Mouse (Mus musculus) spleen, postnatal 36 days (tissue): Measurements from ENCODE around the gene Mrpl51.
A peak's percentile ranks its signal among the peaks of the same experiment; 100 is the strongest.
"Not testable (repeated sequence)": the region's sequence is repeated elsewhere in the genome, so short reads cannot be mapped to it uniquely, and the experiment has no call there.

ENCODE experiments used
- DNase-seq, 2 experiments: peaks; one replicate each; pipeline ENCODE4 v3.0.0; 2022; ENCODE audit warnings: low spot score in 2 of 2, mixed read lengths in 1 of 2

The Mrpl51 gene

DNA sequence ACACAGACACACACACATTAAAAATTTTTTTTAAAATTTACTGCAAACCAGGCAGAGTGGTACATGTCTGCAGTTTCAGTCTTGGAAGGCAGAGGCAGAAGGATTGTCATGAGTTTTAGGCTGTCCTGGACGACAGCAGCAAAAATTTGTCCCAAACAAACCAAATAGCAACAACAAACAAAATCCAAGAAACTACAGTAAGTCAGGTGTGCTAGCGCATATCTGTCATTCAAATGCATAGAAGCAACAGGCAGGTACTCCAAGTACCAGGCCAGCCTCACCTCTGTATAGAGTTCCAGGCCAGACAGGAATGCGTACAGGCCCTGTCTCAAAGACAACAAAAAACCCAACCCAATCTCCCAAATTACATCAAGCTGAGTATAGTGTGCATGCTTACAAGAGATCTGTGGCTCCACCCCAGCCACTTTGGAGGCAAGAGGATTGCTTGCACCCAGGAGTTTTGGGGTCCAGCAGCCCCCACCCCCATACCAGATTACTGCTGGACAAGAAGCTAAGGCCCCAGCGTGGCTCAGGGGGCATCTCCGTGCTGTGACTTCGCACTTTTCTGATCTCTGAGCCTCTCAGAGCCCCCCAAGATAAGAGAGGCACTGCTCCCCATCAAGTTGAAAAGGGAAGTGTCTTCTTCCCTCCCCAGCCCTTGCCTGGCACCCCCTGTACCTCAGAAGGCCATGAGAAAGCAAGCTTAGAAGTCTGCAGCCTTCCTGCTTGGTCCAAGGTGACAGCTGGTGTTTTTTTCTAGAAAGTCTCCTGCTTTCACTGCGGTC is 31.6 kb upstream of the Mrpl51 start:
- DNase-seq, result no peak

DNA sequence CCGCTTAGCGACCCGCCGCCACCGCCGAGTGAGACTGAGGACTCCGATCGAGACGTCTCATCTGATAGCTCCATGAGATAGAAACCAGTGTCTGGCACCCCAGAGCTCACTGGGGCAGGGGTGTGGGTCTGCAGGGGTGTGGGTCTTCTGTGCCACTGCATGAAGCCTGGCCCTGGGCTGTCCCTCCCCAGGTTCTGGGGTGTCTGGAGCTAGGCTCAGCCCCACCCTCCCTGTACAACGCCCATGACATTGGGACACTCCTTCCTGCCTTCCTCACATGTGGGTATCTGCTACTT is 31.1 kb upstream of the Mrpl51 start:
- DNase-seq, result no peak

DNA sequence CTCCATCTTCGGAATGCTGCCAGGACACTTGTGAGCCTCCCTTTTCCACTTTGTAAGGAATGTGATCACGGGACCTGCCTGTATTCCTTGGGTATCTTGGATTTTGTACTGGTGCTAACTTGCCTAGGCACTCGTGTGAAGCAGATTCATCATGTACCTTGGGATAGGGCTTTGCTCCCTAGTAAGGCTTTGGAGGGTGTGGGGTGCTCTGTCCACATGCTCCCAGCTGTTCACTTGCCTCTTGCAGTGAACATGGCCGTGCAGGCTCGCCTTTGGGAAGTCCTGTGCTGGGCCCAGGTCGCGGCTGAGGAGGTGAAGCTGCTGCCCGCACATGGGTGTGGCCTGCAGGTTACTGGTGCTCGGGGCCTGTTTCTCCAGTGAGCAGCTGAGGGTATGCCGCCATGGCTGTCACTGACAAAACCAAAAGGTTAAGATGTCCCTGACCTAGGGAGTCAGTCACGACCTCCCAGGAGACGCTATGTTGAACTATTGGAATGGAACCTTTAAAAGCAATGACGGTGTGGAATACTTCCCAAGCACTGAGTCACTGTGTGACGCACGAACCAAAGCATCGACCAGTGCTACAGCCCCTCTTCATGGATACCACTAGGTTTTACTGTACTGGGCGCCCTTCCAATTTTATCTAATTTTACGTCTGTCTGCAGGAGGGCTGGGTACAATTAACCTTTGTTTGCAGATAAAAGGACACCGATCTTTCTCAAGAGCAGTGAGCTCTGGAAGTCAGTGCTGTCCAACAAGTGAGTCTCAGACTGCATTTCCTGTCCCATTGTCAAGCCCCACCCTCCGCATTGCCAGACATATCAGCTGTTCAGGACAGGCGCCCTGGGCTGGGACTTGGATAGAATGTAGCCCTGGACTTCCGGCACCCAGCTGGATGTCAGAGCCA is 30.5 kb upstream of the Mrpl51 start:
- DNase-seq, result no peak

DNA sequence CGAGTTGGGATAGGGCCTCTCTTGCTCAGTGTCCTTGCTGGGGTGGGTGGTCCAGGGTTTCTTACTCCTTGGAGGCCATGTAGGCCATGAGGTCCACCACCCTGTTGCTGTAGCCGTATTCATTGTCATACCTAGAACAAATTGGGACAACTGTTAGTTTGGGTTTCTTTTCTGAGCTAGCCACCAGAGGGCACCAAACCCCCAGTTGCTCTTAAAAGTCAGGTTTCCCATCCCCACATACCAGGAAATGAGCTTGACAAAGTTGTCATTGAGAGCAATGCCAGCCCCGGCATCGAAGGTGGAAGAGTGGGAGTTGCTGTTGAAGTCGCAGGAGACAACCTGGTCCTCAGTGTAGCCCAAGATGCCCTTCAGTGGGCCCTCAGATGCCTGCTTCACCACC is 29.6 kb upstream of the Mrpl51 start:
- peak; percentile 67 to 73 for DNase-seq

DNA sequence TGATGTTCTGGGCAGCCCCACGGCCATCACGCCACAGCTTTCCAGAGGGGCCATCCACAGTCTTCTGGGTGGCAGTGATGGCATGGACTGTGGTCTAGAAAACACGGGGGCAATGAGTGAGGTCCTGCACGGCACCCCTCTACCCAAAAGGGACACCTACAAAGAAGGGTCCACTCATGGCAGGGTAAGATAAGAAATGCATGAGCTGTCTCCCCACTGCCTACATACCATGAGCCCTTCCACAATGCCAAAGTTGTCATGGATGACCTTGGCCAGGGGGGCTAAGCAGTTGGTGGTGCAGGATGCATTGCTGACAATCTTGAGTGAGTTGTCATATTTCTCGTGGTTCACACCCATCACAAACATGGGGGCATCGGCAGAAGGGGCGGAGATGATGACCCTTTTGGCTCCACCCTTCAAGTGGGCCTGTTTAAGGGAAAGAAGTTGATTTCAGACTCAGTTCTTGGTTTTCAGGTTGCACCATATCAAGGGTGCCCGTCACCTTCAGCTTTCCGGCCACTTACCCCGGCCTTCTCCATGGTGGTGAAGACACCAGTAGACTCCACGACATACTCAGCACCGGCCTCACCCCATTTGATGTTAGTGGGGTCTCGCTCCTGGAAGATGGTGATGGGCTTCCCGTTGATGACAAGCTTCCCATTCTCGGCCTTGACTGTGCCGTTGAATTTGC is 28.8 kb upstream of the Mrpl51 start:
- DNase-seq, result not testable (repeated sequence)

DNA sequence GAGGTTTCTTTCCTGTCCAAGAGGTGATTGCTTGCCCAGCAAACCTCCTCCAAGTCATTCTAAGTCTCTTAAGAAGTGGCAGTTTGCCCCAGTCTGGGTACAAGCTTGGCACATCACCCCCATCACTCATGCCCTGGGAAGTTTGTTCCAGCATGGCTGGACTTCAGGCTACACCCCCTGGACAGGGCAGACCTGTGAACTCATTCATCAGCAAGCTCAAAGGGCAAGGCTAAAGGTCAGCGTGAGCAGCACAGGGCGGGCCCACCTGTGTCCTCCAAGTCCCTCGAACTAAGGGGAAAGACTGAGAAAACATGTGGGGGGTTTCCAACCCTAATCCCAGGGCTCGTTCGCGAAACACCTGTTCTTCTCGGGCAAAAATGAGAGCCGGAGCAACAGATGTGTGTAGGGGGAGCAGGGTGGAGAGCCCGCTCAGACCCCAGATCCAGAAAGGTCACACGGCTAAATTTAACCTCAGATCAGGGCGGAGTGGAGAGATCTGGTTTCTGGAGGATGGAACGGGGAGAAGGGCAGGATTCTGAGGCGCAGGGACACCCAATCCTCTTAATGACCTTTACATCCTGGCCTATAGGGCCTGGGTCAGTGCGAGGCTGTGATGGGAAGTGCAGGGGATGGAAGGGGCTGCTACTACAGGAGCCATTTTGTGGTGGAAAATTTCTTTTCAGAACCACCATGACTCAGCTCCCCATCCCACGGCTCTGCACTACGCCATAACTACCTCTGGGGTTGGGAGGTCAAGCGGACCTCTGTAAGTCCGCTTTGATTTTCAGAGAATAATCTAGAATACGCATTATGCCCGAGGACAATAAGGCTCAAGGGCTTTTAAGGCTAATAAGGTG is 27.6 kb upstream of the Mrpl51 start:
- DNase-seq, result no peak

DNA sequence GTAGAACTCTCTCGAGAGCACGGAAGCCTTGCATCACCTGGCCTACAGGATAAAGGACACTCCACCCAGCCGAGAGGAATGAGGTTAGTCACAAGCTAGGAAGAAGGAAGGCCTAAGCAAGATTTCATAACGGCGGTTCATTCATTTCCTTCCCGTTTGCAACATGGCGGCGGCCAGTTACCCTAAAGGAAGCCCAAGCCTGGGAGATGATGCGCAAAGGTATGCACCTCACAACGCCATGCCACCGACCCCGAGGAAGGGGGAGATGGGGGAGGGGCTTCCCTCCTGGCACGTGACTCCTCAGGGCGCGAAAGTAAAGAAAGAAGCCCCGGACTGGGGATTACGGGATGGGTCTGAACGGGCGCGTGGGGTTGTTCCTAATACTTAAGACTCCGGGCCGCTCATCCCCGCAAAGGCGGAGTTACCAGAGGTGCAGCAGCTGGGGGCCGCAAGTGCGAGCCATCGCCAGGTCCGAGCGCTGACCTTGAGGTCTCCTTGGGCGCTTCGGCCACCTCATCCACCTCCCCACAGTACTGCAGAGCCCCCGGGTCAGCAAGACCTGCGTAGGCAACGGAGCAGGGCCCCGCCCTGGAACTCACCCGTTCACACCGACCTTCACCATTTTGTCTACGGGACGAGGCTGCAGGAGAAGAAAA is 26.8 kb upstream of the Mrpl51 start:
- peak; percentile 47 to 63 for DNase-seq

DNA sequence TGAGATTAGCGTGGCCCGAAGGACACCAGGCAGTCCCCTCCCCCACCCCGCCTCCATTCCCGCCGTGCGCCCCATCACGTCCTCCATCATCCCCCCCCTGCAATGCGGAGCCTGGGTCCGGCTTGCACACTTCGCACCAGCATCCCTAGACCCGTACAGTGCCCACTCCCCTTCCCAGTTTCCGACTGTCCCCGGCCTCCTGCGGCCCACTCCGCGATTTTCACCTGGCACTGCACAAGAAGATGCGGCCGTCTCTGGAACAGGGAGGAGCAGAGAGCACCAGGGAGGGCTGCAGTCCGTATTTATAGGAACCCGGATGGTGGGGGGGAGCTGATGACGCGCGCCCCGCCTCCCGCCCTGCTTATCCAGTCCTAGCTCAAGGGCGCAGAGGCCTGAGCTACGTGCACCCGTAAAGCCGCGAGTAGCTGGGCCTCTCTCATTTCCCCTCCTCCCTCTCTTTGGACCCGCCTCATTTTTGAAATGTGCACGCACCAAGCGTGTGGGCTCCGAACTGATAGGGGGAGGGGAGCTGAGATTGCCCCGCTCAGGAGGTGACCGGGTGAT is 26.2 kb upstream of the Mrpl51 start:
- DNase-seq, result peak; percentile 96 to 97

DNA sequence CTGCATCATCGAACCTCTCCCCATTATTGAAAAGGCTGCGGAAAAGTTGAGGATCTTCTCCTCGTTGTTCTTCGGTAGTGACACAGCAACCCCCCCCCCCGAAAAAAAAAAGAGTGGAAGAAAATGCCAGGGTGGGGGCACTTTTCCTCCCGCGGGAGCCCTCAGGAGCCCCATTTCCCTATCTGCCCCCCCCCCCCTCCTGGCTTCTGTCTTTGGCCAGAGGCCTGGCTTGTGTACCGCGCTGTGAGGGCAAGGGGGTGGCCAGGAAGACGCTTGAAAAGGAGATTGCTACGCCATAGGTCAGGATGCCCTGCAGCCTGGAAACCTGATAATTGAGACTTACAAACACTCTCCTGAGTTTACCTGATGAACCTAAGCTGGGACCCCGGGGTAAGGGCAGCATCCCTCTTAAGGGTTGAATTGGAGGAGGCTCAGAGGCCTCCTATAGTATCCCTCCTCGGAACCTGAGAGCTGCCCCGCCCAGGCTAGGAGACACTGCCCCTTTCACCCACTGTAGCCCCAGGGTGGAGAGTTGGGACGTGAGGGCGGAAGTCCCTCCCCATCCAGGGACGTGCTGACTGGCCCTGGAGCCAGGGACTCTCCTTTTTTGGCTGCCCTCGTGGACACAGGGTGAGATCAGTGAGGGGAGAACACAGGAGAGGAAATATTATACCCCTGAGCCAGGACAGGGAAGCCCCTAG is 25.4 kb upstream of the Mrpl51 start, which contains the start of gene Gapdh:
Gene Gapdh, minus strand, starts transcription at position 417 of the 701 bp plus-strand sequence.
- peak in 1 of 2 experiments; percentile 39 for DNase-seq

DNA sequence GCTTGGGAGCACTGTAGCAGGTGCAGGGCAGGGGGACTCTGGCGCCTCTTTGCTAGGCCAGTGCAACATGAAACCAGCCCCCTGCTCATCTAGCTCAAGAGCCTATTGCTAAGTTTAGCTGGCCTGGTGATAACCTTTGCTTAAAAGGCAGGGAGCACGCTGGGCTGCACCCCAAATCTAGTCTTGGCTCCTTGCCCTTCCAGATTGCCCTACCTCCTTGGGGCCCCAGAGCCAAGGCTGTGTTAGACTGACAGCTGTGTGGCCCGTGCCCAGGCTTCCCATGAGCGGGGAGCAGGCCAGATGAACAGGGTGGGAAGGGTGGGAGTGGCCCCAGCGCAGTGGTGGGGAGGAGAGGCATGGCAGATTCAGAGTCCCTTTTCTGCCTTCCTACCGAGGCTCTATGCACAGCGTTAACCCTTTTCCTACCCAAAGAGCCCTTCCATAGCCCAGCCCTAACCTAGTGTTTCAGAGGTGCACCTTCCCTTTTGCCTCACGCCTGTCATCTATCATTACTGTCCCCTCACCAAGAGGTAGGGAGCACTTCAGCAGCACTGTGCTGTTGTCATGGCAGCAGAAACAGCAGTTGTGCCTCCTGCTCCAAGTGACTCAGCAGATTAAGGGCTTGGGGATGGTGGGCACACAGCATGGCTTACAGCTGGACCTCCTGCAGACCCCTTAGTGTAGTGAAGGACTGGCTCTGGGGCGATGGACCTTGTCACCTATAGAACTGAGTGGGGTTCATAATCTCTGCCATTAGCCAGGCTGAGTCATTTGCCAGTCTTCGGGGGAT is 24.5 kb upstream of the Mrpl51 start:
- no peak for DNase-seq

DNA sequence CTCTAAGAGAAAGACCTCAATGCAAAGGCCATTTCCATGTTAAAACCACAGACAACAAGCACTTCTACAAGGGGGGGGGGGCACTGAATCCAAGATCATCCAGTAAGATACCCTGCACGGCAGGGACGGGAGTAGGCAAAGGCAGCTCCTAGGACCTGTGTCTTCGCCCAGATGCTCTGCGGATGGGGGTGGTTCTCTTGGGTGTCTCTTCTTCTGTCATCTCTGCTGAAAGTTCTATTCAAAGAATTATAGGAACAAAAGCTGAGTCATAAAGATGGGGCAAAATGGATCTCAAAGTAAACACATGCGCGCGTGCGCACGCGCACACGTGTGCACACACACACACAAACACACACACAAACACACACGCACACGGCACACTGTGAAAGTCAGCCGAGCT is 23.5 kb upstream of the Mrpl51 start:
- no peak for DNase-seq

DNA sequence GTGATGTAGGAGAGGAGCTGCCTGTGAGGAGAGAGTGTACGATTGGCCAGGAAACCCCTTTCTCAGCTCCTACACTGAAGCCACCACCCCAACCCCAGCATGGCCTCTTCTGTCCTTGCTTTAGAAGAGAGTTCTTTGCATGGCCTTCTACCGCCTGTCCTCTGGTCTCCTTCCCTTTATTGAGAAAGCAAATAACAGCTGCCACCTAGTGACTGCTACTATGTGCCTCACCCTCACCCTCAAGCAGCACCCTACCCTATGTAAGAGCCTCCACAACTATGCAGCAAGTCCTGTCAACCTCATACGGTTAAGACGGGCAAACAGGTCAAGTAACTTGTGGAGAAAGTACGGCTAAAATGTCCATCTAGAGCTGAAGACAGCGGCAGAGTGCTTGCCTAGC is 21.4 kb upstream of the Mrpl51 start:
- no peak for DNase-seq

DNA sequence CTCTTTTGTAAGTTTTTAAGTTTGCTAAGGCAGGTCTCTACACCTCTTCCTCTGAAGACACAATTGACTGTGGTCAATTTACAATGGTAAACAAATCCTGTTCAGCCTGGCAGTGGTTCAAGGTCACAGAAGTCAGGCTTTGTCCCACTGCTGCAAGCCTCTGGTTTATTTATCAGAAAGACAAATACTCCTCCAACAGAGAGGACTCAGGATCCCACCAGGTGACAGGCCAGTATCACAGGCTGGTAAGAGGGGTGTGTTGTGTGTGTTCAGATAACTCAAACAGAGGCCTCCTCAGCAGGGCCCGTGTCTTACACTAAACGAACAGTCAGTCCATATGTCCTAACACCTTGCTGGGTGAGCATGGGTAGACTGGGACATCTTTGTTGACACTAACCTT is 19.1 kb upstream of the Mrpl51 start:
- no peak for DNase-seq

DNA sequence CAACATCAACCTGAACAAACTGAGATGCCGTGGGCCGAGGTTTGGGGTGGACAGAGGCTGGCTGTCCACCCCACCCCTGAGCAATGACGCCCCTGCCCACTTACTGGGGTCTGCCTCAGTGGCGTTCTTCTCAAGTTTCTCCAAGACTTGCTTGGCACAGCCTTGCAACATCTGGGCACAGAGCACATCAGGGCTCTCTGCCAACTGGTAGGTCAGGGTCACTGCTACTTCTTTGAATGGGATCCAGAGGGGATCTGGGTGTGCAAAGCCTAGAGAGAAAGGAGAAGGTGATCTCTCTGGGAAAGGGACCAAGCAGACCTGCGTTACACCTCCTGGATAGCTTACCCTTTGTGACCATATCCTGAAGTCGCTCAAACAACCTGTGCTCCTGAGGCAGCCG is 18.3 kb upstream of the Mrpl51 start:
- DNase-seq, result no peak

DNA sequence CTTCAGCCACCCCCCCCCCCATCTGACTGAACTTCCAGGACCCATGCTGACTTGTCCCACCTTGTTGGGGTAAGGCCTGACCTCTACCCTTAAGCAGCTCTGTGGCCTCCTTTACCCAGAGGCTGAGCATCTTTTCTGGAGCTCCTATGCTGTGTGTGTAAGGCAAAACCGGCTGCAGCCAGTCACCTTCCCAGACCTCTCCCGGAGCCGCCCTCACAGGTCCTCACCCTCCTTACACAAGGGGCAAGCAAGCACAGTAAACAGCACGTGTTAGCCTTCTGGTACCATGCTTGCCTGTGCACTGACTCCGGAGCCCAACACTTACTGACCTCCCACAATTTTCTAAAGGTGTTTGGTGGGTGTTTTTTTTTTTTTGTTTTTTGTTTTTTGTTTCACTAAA is 16.1 kb upstream of the Mrpl51 start:
- no peak for DNase-seq

DNA sequence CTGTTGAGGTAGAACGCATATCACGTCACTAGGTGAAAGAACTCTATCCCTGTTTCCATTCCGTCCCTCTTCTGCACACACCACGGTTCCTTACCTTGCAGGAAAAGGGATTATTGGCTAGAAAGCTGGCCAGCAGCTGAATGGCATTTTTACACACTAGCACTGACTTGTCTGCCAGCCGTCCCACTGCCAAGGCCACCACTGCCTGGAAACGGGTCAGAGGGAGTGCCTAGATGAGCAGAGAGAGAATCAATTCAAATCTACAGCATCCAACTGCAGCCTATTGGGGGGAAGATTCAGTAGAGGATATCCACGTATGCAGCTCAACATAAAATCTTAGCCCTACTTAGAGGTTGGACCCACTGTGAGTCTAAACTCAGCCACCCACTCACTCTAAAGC is 12.0 kb upstream of the Mrpl51 start:
- no peak for DNase-seq

DNA sequence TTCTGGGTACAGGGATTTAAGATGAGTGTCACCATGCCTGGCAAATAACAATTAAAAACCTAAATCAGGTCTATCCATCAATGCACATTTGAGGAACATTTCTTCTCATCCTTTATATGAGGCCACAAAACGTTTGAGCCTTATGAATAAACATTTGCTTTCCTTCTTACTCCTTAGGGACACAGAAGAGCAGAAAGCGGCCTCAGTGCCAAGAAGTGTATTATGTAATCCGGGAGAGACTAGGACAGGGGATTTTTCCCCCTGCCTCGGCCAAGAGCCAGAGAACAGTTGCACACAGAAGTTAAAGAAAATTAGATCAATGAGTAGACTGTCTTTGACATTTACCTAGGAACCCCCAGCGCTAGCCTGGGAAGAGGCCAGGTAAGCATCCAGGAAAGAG is 9.5 kb upstream of the Mrpl51 start:
- DNase-seq, result no peak

DNA sequence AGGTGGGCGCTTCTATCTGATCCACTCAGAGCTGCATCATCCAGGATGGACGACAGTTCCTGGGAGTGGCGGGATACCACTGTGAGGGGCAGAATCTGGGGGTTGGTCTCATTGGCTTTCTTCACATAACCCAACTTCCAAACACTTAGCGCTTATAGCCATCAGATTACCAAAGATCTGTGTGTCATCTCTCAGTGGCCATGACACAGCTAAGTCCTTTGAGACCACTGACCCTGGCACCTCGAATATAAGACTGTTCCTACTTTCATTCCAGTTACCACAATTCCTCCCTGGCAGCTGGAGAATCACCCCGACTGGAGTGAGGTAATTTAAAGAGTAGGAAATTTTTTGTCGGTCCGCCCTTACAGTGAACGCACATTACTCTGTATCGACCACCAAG is 5.4 kb upstream of the Mrpl51 start:
- no peak for DNase-seq

DNA sequence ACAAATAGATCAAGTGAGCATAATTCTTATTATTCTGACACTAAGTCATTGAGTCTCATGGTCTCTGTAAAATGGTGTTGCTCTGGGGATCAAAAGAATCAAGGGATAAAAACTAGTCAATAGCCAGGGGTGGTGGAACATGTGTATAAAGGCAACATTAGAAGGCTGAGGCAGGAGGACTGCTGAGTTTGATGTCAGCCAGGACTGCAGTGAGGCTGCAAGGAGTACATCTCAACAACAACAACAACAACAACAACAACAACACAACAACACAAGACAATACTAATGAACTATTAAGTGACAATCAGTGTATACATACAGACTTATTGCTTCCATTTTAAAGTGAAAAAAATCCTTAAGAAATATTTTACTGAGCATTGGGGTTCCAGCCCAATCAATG is 785 bp upstream of the Mrpl51 start:
- DNase-seq, result no peak
